Mouse (Mus musculus) intestine, embryonic 14.5 days (tissue): ENCODE data around the gene Stam. TPM values are rescaled to one million over a fixed set of nuclear protein-coding genes. Genes with fewer than 3 reads are reported as not detected.
"Not testable (repeated sequence)": the region's sequence is repeated elsewhere in the genome, so short reads cannot be mapped to it uniquely, and the experiment has no call there.

Experiments used
- ATAC-seq: fragments of 200-750 bp; cut with Nextera tagmentation; replicated peaks from 2 replicates; pipeline ENCODE4 v1.8.0; 2017; ENCODE audit warnings: low read depth, moderate number of reproducible peaks, moderate TSS enrichment, moderate library complexity; ENCODE audit not compliant: low FRiP score, low TSS enrichment
- DNase-seq: peaks from one replicate; pipeline ENCODE4 v3.0.0-alpha.2; 2018; ENCODE audit warnings: low spot score
- H3K27ac ChIP-seq: fragments of 300-500 bp; sonication (generic); 2 replicates; pipeline ENCODE4 v1.5.1; 2014; ENCODE audit warnings: low read depth, mild to moderate bottlenecking, control low read depth
- H3K27me3 ChIP-seq: fragments of 300-500 bp; sonication (generic); replicated peaks from 2 replicates; pipeline ENCODE4 v1.6.1; 2014; ENCODE audit warnings: low read length, control low read depth; ENCODE audit not compliant: control insufficient read depth, insufficient read depth
- H3K36me3 ChIP-seq: fragments of 300-500 bp; sonication (generic); 2 replicates; pipeline ENCODE4 v1.6.1; 2014; ENCODE audit warnings: low read length, control low read depth; ENCODE audit not compliant: control insufficient read depth, insufficient read depth
- H3K4me1 ChIP-seq: fragments of 300-500 bp; sonication (generic); replicated peaks from 2 replicates; pipeline ENCODE4 v1.6.1; 2014; ENCODE audit warnings: low read length, control low read depth, mixed read lengths; ENCODE audit not compliant: control insufficient read depth, insufficient read depth
- H3K4me2 ChIP-seq: fragments of 300-500 bp; sonication (generic); 2 replicates; pipeline ENCODE4 v1.6.1; 2014; ENCODE audit warnings: low read length
- H3K4me3 ChIP-seq: fragments of 300-500 bp; sonication (generic); 2 replicates; pipeline ENCODE4 v1.5.1; 2014; ENCODE audit warnings: low read depth, low read length, control low read depth, mixed read lengths
- H3K9ac ChIP-seq: fragments of 300-500 bp; sonication (generic); 2 replicates; pipeline ENCODE4 v1.6.1; 2014; ENCODE audit warnings: mild to moderate bottlenecking, low read length
- H3K9me3 ChIP-seq: fragments of 300-500 bp; sonication (generic); 2 replicates; pipeline ENCODE4 v1.6.1; 2016; ENCODE audit warnings: low read length, control low read depth; ENCODE audit not compliant: control insufficient read depth
- WGBS: fragments of 180-500 bp; shearing (Covaris S2); extraction: QIAGEN DNeasy Blood & Tissue Kit; methylation state at CpG from one replicate; pipeline ENCODE4 v1.1.7; 2014; 5-methylcytosine and 5-hydroxymethylcytosine counted together
- polyA plus RNA-seq: library from polyadenylated mRNA; unstranded; fragments of >200 nt; fragmentation: Nextera tagmentation; extraction: Ambion mirVana; gene quantifications from 2 replicates; pipeline ENCODE4 v1.2.1, GENCODE M21; 2014

The Stam gene
- polyA plus RNA-seq, 1 experiment from 2014 or later = 68.4 TPM

DNA sequence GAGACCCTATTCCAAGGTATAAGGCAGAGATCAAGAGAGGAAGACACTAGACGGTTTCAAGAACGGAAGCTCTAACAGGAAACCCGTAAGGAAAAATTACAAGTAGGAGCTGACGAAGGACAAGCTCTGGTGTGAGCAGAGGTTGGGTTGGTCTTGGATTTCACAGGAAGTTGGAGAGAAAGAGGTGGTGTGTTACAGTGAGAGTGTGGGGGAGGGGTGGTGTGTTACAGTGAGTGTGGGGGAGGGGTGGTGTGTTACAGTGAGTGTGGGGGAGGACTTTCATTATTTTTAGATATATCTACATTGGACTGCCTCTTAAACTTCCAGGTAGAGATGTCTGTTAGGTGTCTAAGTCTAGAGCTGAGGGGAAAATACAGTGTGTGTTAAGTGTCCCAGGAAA lies 116.8 kb downstream of the Stam start:
- no peak overlapping the region for H3K27ac ChIP-seq
- no peaks in the 10 kb centered on the region for H3K9me3 ChIP-seq
- no peaks in the 10 kb centered on the region for H3K4me1 ChIP-seq
- ATAC-seq = no peak
- H3K9ac ChIP-seq = no peak overlapping the region
- H3K4me2 ChIP-seq = no peak overlapping the region
- H3K4me3 ChIP-seq = no peak overlapping the region
- no peaks in the 10 kb centered on the region for H3K36me3 ChIP-seq
- no peaks in the 10 kb centered on the region for H3K27me3 ChIP-seq
- 62% methylated on average over 4 of the region's 4 CpGs for WGBS
- DNase-seq = no peak

DNA sequence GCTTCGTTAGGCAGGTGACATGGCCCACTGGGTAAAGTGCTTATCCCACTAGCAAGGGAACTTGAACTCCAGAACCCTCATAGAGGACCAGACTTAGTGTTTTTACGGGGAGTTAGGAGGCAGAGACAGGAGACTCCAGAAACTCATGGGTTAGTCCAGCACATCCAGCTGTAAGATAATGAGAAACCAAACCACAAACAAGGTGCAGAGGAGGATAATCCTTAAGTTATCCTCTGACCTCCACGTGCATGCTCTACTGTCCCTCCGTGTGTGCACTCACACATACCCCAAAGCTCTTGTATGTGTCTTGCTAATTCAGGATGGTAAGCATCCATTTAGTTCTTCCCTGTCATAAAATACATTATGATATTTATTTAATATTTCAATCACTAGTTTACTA lies 117.7 kb downstream of the Stam start:
- Histone ChIP-seq H3K4me1 (no peaks in the 10 kb centered on the region), H3K27ac (no peak overlapping the region), H3K36me3 (no peaks in the 10 kb centered on the region), H3K9ac (no peak overlapping the region), H3K27me3 (no peaks in the 10 kb centered on the region), H3K4me2 (no peak overlapping the region), H3K4me3 (no peak overlapping the region), H3K9me3 (no peaks in the 10 kb centered on the region)
- DNase-seq (no peak), ATAC-seq (no peak)
- WGBS = 84% methylated on average over 4 of the region's 4 CpGs

DNA sequence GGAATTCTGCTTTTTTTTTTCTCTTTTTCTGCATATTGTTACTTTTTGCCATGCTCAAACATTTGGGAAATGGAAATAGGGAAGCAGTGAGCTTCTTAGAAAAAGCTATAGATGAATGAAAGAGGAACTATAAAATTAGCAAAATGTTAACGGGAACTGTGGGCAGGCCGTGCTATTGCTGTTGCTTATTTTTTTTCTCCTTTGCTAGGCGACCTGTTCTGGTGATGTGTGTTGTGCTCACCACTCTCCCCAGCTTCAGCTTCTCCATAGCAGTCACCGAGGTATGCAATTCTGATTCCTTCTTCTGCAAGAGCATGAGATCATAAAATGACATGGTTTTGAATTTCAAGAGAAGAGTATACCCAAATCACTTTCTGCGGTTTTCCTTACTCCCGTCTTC lies 118.1 kb downstream of the Stam start:
- ATAC-seq (no peak), DNase-seq (no peak)
- Histone ChIP-seq H3K27ac (no peak overlapping the region), H3K4me2 (no peak overlapping the region), H3K36me3 (no peaks in the 10 kb centered on the region), H3K4me1 (no peaks in the 10 kb centered on the region), H3K9ac (no peak overlapping the region), H3K4me3 (no peak overlapping the region), H3K9me3 (no peaks in the 10 kb centered on the region), H3K27me3 (no peaks in the 10 kb centered on the region)
- 81% methylated on average over 6 of the region's 6 CpGs for WGBS

DNA sequence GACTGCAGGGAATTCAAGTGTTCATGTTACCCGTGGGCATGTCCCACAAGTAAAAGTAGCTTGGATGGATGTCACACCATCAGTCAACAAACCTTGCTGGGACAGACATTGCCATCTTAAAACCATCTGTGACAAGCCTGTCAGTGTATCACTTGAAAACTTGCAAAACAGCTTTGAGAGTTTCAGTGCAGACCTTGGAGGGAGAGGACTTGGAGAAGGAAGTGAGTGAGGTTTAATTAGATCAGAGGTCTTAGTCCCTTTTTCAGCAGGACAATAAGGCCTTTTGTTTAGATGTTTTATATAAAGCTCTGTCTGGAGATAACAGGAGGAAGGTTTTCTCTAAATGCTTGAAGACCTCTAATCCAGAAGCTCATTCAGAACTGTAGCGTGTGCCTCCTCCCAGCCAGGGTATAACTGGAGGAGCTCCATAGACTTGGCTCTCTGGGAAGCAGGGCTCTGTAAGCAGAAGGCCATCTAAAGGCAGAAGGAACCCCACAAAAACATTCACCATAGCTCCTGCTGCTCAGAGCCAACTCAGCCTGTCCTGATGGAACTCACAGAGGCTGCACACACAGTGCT lies 124.5 kb downstream of the Stam start:
- ATAC-seq = peak; percentile 77
- H3K9me3 ChIP-seq, H3K9ac ChIP-seq, H3K27me3 ChIP-seq, H3K4me2 ChIP-seq, H3K27ac ChIP-seq, H3K36me3 ChIP-seq, H3K4me1 ChIP-seq, DNase-seq, H3K4me3 ChIP-seq: not testable (repeated sequence)
- no CpG with 5 or more reads among the region's 2 CpGs for WGBS

Other genes starting within 250 kb of the Stam start
- gene Hacd1, start 18.0 kb upstream of the Stam start, polyA plus RNA-seq = 125 and 135 TPM in 2 replicates
- 3.2 and 4.5 TPM in 2 replicates for gene Tmem236, start 100.4 kb downstream of the Stam start, polyA plus RNA-seq
- 7.9 TPM in 2 replicates for gene Mrc1, start 155.3 kb downstream of the Stam start, polyA plus RNA-seq